ENCODE assay signal across 8 mouse cellular contexts in genomic region chr11:97545808-97546560, GRCm38 (mm10). TPM values are rescaled to one million over a fixed set of nuclear protein-coding genes. Genes with fewer than 3 reads are reported as not detected.
DNase-seq lines count a peak whose midpoint lies in the region; ATAC-seq and TF ChIP-seq lines count a peak whose summit lies in the region.

No protein-coding gene starts in this region.

- H3K27me3 ChIP-seq in kidney, postnatal 0 days (ENCODE audit: insufficient read depth, low read length): peaks cover 20% of the 10 kb centered on the region
- H3K27me3 ChIP-seq in hindbrain, embryonic 12.5 days: peaks cover 85% of the 10 kb centered on the region
- no peaks in the 10 kb centered on the region; the same call in 1 of the 2 replicates for H3K27me3 ChIP-seq in midbrain, embryonic 15.5 days (replicated peaks)

- no peaks in the 10 kb centered on the region for H3K36me3 ChIP-seq in kidney, postnatal 0 days (ENCODE audit: insufficient read depth, low read length)
- 0 out of 2 replicates have a peak, but pooled peaks cover 9% of the 10 kb centered on the region for H3K36me3 ChIP-seq in hindbrain, embryonic 12.5 days
- no peaks in the 10 kb centered on the region for H3K36me3 ChIP-seq in midbrain, embryonic 15.5 days (replicated peaks)

- 5% methylated on average over 25 of the region's 26 CpGs for WGBS in kidney, postnatal 0 days
- 4% methylated on average over 25 of the region's 26 CpGs for WGBS in hindbrain, embryonic 12.5 days
- WGBS in midbrain, embryonic 15.5 days: 6% methylated on average over 26 of the region's 26 CpGs

- peak overlapping the region; percentile 95 for H3K4me2 ChIP-seq in kidney, postnatal 0 days (ENCODE audit: low read length)
- H3K4me2 ChIP-seq in hindbrain, embryonic 12.5 days (replicated peaks): peak overlapping the region; percentile 97
- H3K4me2 ChIP-seq in midbrain, embryonic 15.5 days: peak overlapping the region; percentile 73

- DNase-seq in kidney, postnatal 0 days (ENCODE audit: low spot score): no peak
- no peak for DNase-seq in kidney, adult 18-20 months
- DNase-seq in cerebellum, postnatal 10 days: peak; percentile 53 to 56
- DNase-seq in natural killer cell, adult 2 months (ENCODE audit: low spot score in 2 of 2): no peak
- no peak for DNase-seq in spleen, postnatal 36 days (ENCODE audit: low spot score in 2 of 2)
- no peak for DNase-seq in right cerebral cortex, postnatal 36 days (ENCODE audit: low spot score in 2 of 2)

- peak overlapping the region; percentile 49 for H3K9ac ChIP-seq in kidney, postnatal 0 days (ENCODE audit: low read depth, low read length)
- peak overlapping the region; percentile 69 for H3K9ac ChIP-seq in hindbrain, embryonic 12.5 days
- H3K9ac ChIP-seq in midbrain, embryonic 15.5 days: 0 out of 2 replicates have a peak overlapping the region, but pooled peaks have one; percentile 15

- H3K9me3 ChIP-seq in kidney, postnatal 0 days (replicated peaks; ENCODE audit: low read length): no peaks in the 10 kb centered on the region
- H3K9me3 ChIP-seq in hindbrain, embryonic 12.5 days (replicated peaks): no peaks in the 10 kb centered on the region
- no peaks in the 10 kb centered on the region for H3K9me3 ChIP-seq in midbrain, embryonic 15.5 days

- H3K4me1 ChIP-seq in kidney, postnatal 0 days (replicated peaks; ENCODE audit: insufficient read depth, low read length): peaks cover 13% of the 10 kb centered on the region; the same call in 1 of the 2 replicates
- H3K4me1 ChIP-seq in hindbrain, embryonic 12.5 days: peaks cover 36% of the 10 kb centered on the region
- peaks cover 38% of the 10 kb centered on the region for H3K4me1 ChIP-seq in midbrain, embryonic 15.5 days

- ATAC-seq in kidney, postnatal 0 days (replicated peaks; ENCODE audit: low FRiP score, low read depth): peak; percentile 12; the same call in 1 of the 2 replicates
- no peak for ATAC-seq in hindbrain, embryonic 12.5 days (ENCODE audit: low FRiP score)
- no peak for ATAC-seq in midbrain, embryonic 15.5 days (replicated peaks)

- TF ChIP-seq CTCF in kidney, postnatal 0 days (IDR thresholded peaks at IDR 0.05; ENCODE audit: low read depth): no peak

- no peak overlapping the region for H3K27ac ChIP-seq in kidney, postnatal 0 days
- H3K27ac ChIP-seq in hindbrain, embryonic 12.5 days: no peak overlapping the region
- no peak overlapping the region for H3K27ac ChIP-seq in midbrain, embryonic 15.5 days

- H3K4me3 ChIP-seq in kidney, postnatal 0 days (replicated peaks; ENCODE audit: low read depth, low read length): peak overlapping the region; percentile 60
- peak overlapping the region; percentile 52 for H3K4me3 ChIP-seq in hindbrain, embryonic 12.5 days
- peak overlapping the region; percentile 39 for H3K4me3 ChIP-seq in midbrain, embryonic 15.5 days

RNA-seq across cellular contexts. Expression of gene Srcin1, which starts 30.0 kb away (rescaled TPM):
- polyA plus RNA-seq in kidney, postnatal 0 days (2015; fragmentation: Nextera tagmentation; extraction: Ambion mirVana): 0.59 and 0.70 TPM in 2 replicates
- 6.3 and 6.7 TPM in 2 replicates for polyA plus RNA-seq in hindbrain, embryonic 12.5 days (2016; fragmentation: Nextera tagmentation; extraction: Ambion mirVana)
- polyA plus RNA-seq in midbrain, embryonic 15.5 days (2015; fragmentation: Nextera tagmentation; extraction: Ambion mirVana): 13.2 and 13.9 TPM in 2 replicates

RNA-seq across cellular contexts. Expression of gene 4933428G20Rik, which starts 45.8 kb away (rescaled TPM):
- 0.08 and 0.28 TPM in 2 replicates for polyA plus RNA-seq in kidney, postnatal 0 days (2015; fragmentation: Nextera tagmentation; extraction: Ambion mirVana)
- 0.85 and 0.94 TPM in 2 replicates for polyA plus RNA-seq in hindbrain, embryonic 12.5 days (2016; fragmentation: Nextera tagmentation; extraction: Ambion mirVana)
- polyA plus RNA-seq in midbrain, embryonic 15.5 days (2015; fragmentation: Nextera tagmentation; extraction: Ambion mirVana): 1.3 and 1.6 TPM in 2 replicates

Comparison
In these comparisons a context has a peak if more than half of its experiments do, and no peak if none do; other contexts are left out.
1. DNase-seq: peak in cerebellum, postnatal 10 days (2 of 2); none in kidney, postnatal 0 days (single experiment), kidney, adult 18-20 months (single experiment), natural killer cell, adult 2 months (0 of 2), spleen, postnatal 36 days (0 of 2) and right cerebral cortex, postnatal 36 days (0 of 2).
2. H3K9ac ChIP-seq: peak in every context shown above with its lines; median percentile 69 in hindbrain, embryonic 12.5 days; 49 in kidney, postnatal 0 days; 15 in midbrain, embryonic 15.5 days.
3. Peak in every context shown above with its lines, with median percentiles within 50 percentile points of each other: H3K4me2 ChIP-seq and H3K4me3 ChIP-seq.